Comparison of ENCODE assay signal across 20 mouse cellular contexts in the genomic region with DNA sequence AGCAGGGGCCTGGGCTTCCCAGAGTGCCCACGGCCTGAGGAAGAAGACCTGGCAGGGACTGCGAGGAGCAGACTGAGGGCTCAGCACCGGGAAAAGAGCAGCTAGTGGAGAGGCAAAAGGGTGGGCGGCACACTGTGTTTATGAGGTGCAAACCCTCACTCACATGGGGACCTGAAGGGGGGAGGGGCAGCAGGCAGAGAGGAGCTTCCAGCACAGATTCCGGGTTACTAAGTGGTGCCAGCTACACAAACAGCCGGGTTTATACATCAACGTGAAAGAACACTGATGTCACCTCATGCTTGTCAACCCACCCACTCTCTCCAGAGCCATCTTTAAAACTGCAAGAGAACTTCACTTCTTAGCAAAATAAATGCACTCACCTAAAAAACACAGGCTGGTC. TPM values are rescaled to one million over a fixed set of nuclear protein-coding genes. Genes with fewer than 3 reads are reported as not detected.
DNase-seq lines count a peak whose midpoint lies in the region; ATAC-seq lines count a peak whose summit lies in the region.
"Had no signal": no experiment of that assay in that cellular context is flagged by ENCODE, and none has a peak within 500 bp of the region (broad histone marks: within the 10 kb centered on the region; RNA-seq: fewer than 3 reads in every experiment).

No protein-coding gene starts in this region.

- peak; percentile 79; the same call in 1 of the 2 replicates for ATAC-seq in frontal cortex, adult (ENCODE audit: low TSS enrichment)
- ATAC-seq: forebrain, embryonic 16.5 days had no signal

- intact Hi-C loops in heart, postnatal 25 days (cut with DNase I), result no loop called here

- no peak for DNase-seq in frontal cortex, postnatal 14 days (ENCODE audit: low spot score in 2 of 2)
- DNase-seq in brain, adult 2 months (ENCODE audit: low read depth, low spot score), result peak; percentile 62
- DNase-seq in layer of hippocampus, adult 9-11 months, result peak; percentile 36
- DNase-seq in mesoderm, embryonic 11.5 days (ENCODE audit: low read depth, low spot score), result peak; percentile 18
- DNase-seq in lung, postnatal 4 days, result no peak
- DNase-seq in heart, postnatal 25 days (ENCODE audit: low spot score), result no peak
- DNase-seq: adrenal gland, postnatal 25 days; cerebellum, postnatal 10 days; gastrocnemius, postnatal 25 days; heart, adult 18-20 months; heart, postnatal 14 days; kidney, adult 11 months; left cerebral cortex, postnatal 4 days; lung, embryonic 14.5 days; midbrain, embryonic 14.5 days; thymus, adult 18-20 months had no signal

RNA-seq across cellular contexts. Expression of a gene that starts 22.9 kb away (rescaled TPM):
- total RNA-seq in heart, postnatal 25 days (2021), result not detected
- total RNA-seq: adrenal gland, postnatal 25 days; ES-E14; gastrocnemius, postnatal 25 days; heart, adult 18-20 months; heart, postnatal 14 days; left cerebral cortex, adult 8-10 months; left cerebral cortex, postnatal 4 days had no signal

RNA-seq across cellular contexts. Expression of a gene that starts 58.8 kb away (rescaled TPM):
- 1 to 10 TPM; 7.0 to 7.6 TPM for total RNA-seq in heart, postnatal 25 days (2021)

RNA-seq across cellular contexts. Expression of a gene that starts 59.2 kb away (rescaled TPM):
- total RNA-seq in heart, postnatal 25 days (2021), result 10 to 100 TPM; 17.0 to 18.8 TPM

Comparison
In these comparisons a context has a peak if more than half of its experiments do, and no peak if none do; other contexts are left out.
1. DNase-seq: peak in brain, adult 2 months (single experiment), layer of hippocampus, adult 9-11 months (single experiment) and mesoderm, embryonic 11.5 days (single experiment); none in frontal cortex, postnatal 14 days (0 of 2), lung, postnatal 4 days (0 of 2) and heart, postnatal 25 days (single experiment).